Mouse (Mus musculus) ES-Bruce4 (cell line): ENCODE results near the gene Hes5. TPM values are rescaled to one million over a fixed set of nuclear protein-coding genes. Genes with fewer than 3 reads are reported as not detected.

ENCODE experiments used
- H3K27ac ChIP-seq: 2 replicates; pipeline ENCODE4 v1.5.1; 2012; ENCODE audit warnings: low read length, inconsistent platforms; ENCODE audit not compliant: insufficient read depth
- H3K27me3 ChIP-seq: 2 replicates; pipeline ENCODE4 v1.6.1; 2012; ENCODE audit warnings: mild to moderate bottlenecking, low read length, inconsistent platforms; ENCODE audit not compliant: control insufficient read depth, poor library complexity, insufficient read depth, severe bottlenecking
- H3K36me3 ChIP-seq: 2 replicates; pipeline ENCODE4 v1.6.1; 2012; ENCODE audit warnings: inconsistent platforms, mild to moderate bottlenecking, low read length, moderate library complexity; ENCODE audit not compliant: control insufficient read depth, poor library complexity, insufficient read depth, severe bottlenecking
- H3K4me1 ChIP-seq: one replicate; pipeline ENCODE4 v1.8.1; 2011; ENCODE audit warnings: low read length; ENCODE audit not compliant: control insufficient read depth, insufficient read depth
- H3K4me3 ChIP-seq: 2 replicates; pipeline ENCODE4 v1.5.1; 2011; ENCODE audit warnings: low read depth, mild to moderate bottlenecking, low read length
- H3K9ac ChIP-seq: 2 replicates; pipeline ENCODE4 v1.6.1; 2012; ENCODE audit warnings: low read depth, mild to moderate bottlenecking, inconsistent platforms; ENCODE audit not compliant: poor library complexity, severe bottlenecking
- H3K9me3 ChIP-seq: replicated peaks from 2 replicates; pipeline ENCODE4 v1.6.1; 2012; ENCODE audit warnings: mild to moderate bottlenecking, low read length, inconsistent platforms; ENCODE audit not compliant: control insufficient read depth, poor library complexity, insufficient read depth, severe bottlenecking
- CTCF ChIP-seq: IDR thresholded peaks from one replicate; pipeline ENCODE4 v1.8.1; 2011; ENCODE audit warnings: low read depth, low read length
- EP300 ChIP-seq: IDR thresholded peaks from 2 replicates; pipeline ENCODE4 v1.6.1; 2011; ENCODE audit warnings: low read depth, low read length; ENCODE audit not compliant: insufficient read depth
- POLR2A ChIP-seq: IDR thresholded peaks from one replicate; pipeline ENCODE4 v1.8.1; 2011; ENCODE audit warnings: low read length; ENCODE audit not compliant: insufficient read depth
- polyA plus RNA-seq: library from polyadenylated mRNA; stranded (reverse); fragments of >200 nt; gene quantifications from 2 replicates; pipeline ENCODE4 v1.2.4, GENCODE M21; 2011; ENCODE audit warnings: low read depth; ENCODE audit not compliant: missing spikeins, insufficient read depth, insufficient read length

Gene Hes5
- polyA plus RNA-seq, 1 experiment = not detected

GRCm38 (mm10) chr4:154946319-154946718 lies 14.4 kb upstream of the Hes5 start:
- Histone ChIP-seq H3K9me3 (no peaks in the 10 kb centered on the region), H3K4me3 (peak overlapping the region; percentile 46), H3K27ac (no peak overlapping the region), H3K27me3 (peaks cover 1% of the 10 kb centered on the region; the same call in 1 of the 2 replicates), H3K9ac (no peak overlapping the region), H3K36me3 (no peaks in the 10 kb centered on the region), H3K4me1 (no peaks in the 10 kb centered on the region)
- TF ChIP-seq CTCF = no peak
- TF ChIP-seq EP300 = no peak
- TF ChIP-seq POLR2A = no peak

GRCm38 (mm10) chr4:154948066-154948939 lies 12.4 kb upstream of the Hes5 start:
- Histone ChIP-seq H3K27ac (no peak overlapping the region), H3K4me3 (no peak overlapping the region), H3K9ac (no peak overlapping the region), H3K27me3 (peaks cover 1% of the 10 kb centered on the region; the same call in 1 of the 2 replicates), H3K9me3 (no peaks in the 10 kb centered on the region), H3K4me1 (peaks cover 2% of the 10 kb centered on the region), H3K36me3 (no peaks in the 10 kb centered on the region)
- TF ChIP-seq POLR2A = no peak
- no peak for TF ChIP-seq EP300
- no peak for TF ChIP-seq CTCF

- Histone ChIP-seq H3K27ac (no peak overlapping the region), H3K9ac (no peak overlapping the region), H3K27me3 (peaks cover 1% of the 10 kb centered on the region; the same call in 1 of the 2 replicates), H3K9me3 (no peaks in the 10 kb centered on the region), H3K4me1 (peaks cover 2% of the 10 kb centered on the region), H3K4me3 (no peak overlapping the region), H3K36me3 (no peaks in the 10 kb centered on the region)
- TF ChIP-seq POLR2A (no peak), CTCF (no peak), EP300 (no peak)
Measured at GRCm38 (mm10) chr4:154948940-154949588, 11.7 kb upstream of the Hes5 start.

- H3K4me3 ChIP-seq = no peak overlapping the region
- no peak overlapping the region for H3K9ac ChIP-seq
- TF ChIP-seq POLR2A = no peak
- no peak for TF ChIP-seq CTCF
- TF ChIP-seq EP300 = no peak
- no peak overlapping the region for H3K27ac ChIP-seq
- no peaks in the 10 kb centered on the region for H3K9me3 ChIP-seq
- peaks cover 2% of the 10 kb centered on the region for H3K4me1 ChIP-seq
- H3K36me3 ChIP-seq = no peaks in the 10 kb centered on the region
- peaks cover 1% of the 10 kb centered on the region; the same call in 1 of the 2 replicates for H3K27me3 ChIP-seq
Measured at GRCm38 (mm10) chr4:154949589-154949982, 11.1 kb upstream of the Hes5 start.

GRCm38 (mm10) chr4:154952461-154953241 lies 8.1 kb upstream of the Hes5 start:
- Histone ChIP-seq H3K9me3 (no peaks in the 10 kb centered on the region), H3K27me3 (peaks cover 1% of the 10 kb centered on the region; the same call in 1 of the 2 replicates), H3K4me3 (peak overlapping the region; percentile 22; the same call in 1 of the 2 replicates), H3K36me3 (no peaks in the 10 kb centered on the region), H3K27ac (no peak overlapping the region), H3K4me1 (peaks cover 3% of the 10 kb centered on the region), H3K9ac (no peak overlapping the region)
- no peak for TF ChIP-seq CTCF
- TF ChIP-seq EP300 = no peak
- TF ChIP-seq POLR2A = no peak

GRCm38 (mm10) chr4:154956604-154957003 lies 4.1 kb upstream of the Hes5 start:
- Histone ChIP-seq H3K4me1 (peaks cover 3% of the 10 kb centered on the region), H3K27ac (no peak overlapping the region), H3K9ac (no peak overlapping the region), H3K4me3 (no peak overlapping the region), H3K27me3 (peaks cover 6% of the 10 kb centered on the region), H3K36me3 (no peaks in the 10 kb centered on the region), H3K9me3 (no peaks in the 10 kb centered on the region)
- no peak for TF ChIP-seq CTCF
- TF ChIP-seq POLR2A = no peak
- no peak for TF ChIP-seq EP300
